Mouse (Mus musculus) stomach, postnatal 0 days (tissue): ENCODE measurements around the gene Scamp2. TPM values are rescaled to one million over a fixed set of nuclear protein-coding genes. Genes with fewer than 3 reads are reported as not detected.

ENCODE experiments used
- ATAC-seq: fragments of 200-750 bp; cut with Nextera tagmentation; 2 replicates; pipeline ENCODE4 v1.8.0; 2017; ENCODE audit not compliant: low FRiP score, low TSS enrichment
- DNase-seq: peaks from one replicate; pipeline ENCODE4 v3.0.0-alpha.2; 2016; ENCODE audit warnings: low spot score
- H3K27ac ChIP-seq: fragments of 300-500 bp; sonication (generic); replicated peaks from 2 replicates; pipeline ENCODE4 v1.5.1; 2014; ENCODE audit warnings: mild to moderate bottlenecking, control low read depth
- H3K27me3 ChIP-seq: fragments of 300-500 bp; sonication (generic); 2 replicates; pipeline ENCODE4 v1.6.1; 2014; ENCODE audit warnings: low read length; ENCODE audit not compliant: control insufficient read depth, insufficient read depth
- H3K36me3 ChIP-seq: fragments of 300-500 bp; sonication (generic); 2 replicates; pipeline ENCODE4 v1.6.1; 2014; ENCODE audit warnings: low read length, mixed read lengths; ENCODE audit not compliant: control insufficient read depth, insufficient read depth
- H3K4me1 ChIP-seq: fragments of 300-500 bp; sonication (generic); replicated peaks from 2 replicates; pipeline ENCODE4 v1.6.1; 2014; ENCODE audit warnings: antibody characterized with exemption; ENCODE audit not compliant: control insufficient read depth, insufficient read depth
- H3K4me2 ChIP-seq: fragments of 300-500 bp; sonication (generic); replicated peaks from 2 replicates; pipeline ENCODE4 v1.6.1; 2014; ENCODE audit warnings: low read depth, mild to moderate bottlenecking, control low read depth, moderate library complexity
- H3K4me3 ChIP-seq: fragments of 300-500 bp; sonication (generic); 2 replicates; pipeline ENCODE4 v1.5.1; 2014; ENCODE audit warnings: low read depth, low read length, control low read depth
- H3K9ac ChIP-seq: fragments of 300-500 bp; sonication (generic); 2 replicates; pipeline ENCODE4 v1.6.1; 2014; ENCODE audit warnings: mild to moderate bottlenecking, low read length, control low read depth, mixed read lengths
- H3K9me3 ChIP-seq: fragments of 300-500 bp; sonication (generic); 2 replicates; pipeline ENCODE4 v1.6.1; 2016; ENCODE audit warnings: low read length; ENCODE audit not compliant: control insufficient read depth
- CTCF ChIP-seq: IDR thresholded peaks from 2 replicates; pipeline ENCODE4 v1.5.1; 2016; ENCODE audit warnings: antibody characterized with exemption, low read depth, mild to moderate bottlenecking, moderate library complexity
- EP300 ChIP-seq: optimal IDR thresholded peaks from 2 replicates; pipeline ENCODE3; 2016; ENCODE audit warnings: antibody characterized with exemption
- WGBS: fragments of 180-500 bp; shearing (Covaris S2); extraction: QIAGEN DNeasy Blood & Tissue Kit; methylation state at CpG from one replicate; pipeline ENCODE4 v1.1.7; 2014; 5-methylcytosine and 5-hydroxymethylcytosine counted together
- polyA plus RNA-seq: library from polyadenylated mRNA; unstranded; fragments of >200 nt; fragmentation: Nextera tagmentation; extraction: Ambion mirVana; gene quantifications from 2 replicates; pipeline ENCODE4 v1.2.1, GENCODE M21; 2015

Scamp2 gene
- polyA plus RNA-seq, 1 experiment from 2014 or later = 102 TPM

DNA sequence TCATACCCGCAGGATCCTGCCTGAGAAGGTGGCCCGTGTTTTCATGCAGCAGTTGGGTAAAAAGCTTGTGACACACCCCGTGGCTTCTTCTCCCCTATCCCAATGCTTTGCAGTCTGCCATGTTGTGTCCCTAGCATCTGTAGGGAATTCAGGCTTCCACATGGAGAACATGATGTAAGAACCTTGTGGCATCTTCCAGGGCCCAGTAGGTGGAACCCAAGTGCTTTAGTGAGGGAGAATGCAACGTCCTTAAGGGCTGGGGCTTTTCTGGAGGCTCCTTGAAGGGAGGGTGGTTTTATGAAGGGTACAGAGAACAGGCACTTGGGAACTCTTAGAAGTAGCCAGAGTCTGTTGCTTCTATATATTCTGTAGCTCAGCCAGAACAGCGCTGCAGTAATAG is 30.0 kb downstream of the Scamp2 start:
- H3K4me3 ChIP-seq = no peak overlapping the region
- no peak overlapping the region for H3K9ac ChIP-seq
- H3K36me3 ChIP-seq = peaks cover 23% of the 10 kb centered on the region; the same call in 1 of the 2 replicates
- H3K4me2 ChIP-seq = no peak overlapping the region
- ATAC-seq (no peak), DNase-seq (no peak)
- no peak overlapping the region for H3K27ac ChIP-seq
- no peaks in the 10 kb centered on the region for H3K9me3 ChIP-seq
- 0 out of 2 replicates have a peak, but pooled peaks cover 2% of the 10 kb centered on the region for H3K4me1 ChIP-seq
- H3K27me3 ChIP-seq = no peaks in the 10 kb centered on the region
- 40% methylated on average over 5 of the region's 5 CpGs for WGBS
- no peak for TF ChIP-seq EP300
- peak; percentile 65 for TF ChIP-seq CTCF

DNA sequence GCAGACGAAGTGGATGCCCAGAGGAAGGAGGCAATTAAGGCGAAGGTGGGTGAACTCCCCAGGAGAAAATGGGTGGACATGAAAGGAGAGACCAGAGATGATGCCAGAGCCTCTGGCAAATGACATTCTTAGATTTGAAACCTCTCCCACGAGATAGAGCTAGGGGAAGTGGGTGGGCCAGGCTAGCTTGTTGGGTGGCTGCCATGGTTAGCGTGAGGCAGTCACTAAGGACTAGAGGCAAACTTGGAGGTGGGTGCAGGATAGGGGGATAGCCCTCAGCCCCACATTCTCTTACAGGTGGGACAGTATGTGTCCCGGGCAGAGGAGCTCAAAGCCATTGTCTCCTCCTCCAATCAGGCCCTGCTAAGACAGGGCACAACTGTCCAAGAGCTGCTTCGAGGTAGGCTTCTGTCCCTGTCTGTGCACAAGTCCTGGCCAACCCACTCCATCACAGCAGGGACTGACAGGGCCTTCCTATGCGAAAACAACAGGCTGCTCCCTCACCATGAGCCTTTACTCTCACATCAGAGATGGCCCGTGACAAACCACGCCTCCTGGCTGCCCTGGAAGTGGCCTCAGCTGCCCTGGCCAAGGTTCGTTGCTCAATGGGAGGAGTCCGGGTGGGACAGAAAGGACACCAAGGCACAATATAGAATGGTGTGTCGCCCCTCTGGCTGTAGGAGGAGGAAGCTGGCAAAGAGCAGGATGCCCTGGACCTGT is 32.9 kb downstream of the Scamp2 start:
- no peak overlapping the region for H3K4me2 ChIP-seq
- no peak for DNase-seq
- 0 out of 2 replicates have a peak, but pooled peaks cover 2% of the 10 kb centered on the region for H3K4me1 ChIP-seq
- no peak for ATAC-seq
- no peak for TF ChIP-seq EP300
- no peak for TF ChIP-seq CTCF
- H3K27me3 ChIP-seq = no peaks in the 10 kb centered on the region
- H3K36me3 ChIP-seq = peaks cover 13% of the 10 kb centered on the region; the same call in 1 of the 2 replicates
- 58% methylated on average over 12 of the region's 12 CpGs for WGBS
- no peak overlapping the region for H3K9ac ChIP-seq
- no peak overlapping the region for H3K27ac ChIP-seq
- no peaks in the 10 kb centered on the region for H3K9me3 ChIP-seq
- H3K4me3 ChIP-seq = no peak overlapping the region

DNA sequence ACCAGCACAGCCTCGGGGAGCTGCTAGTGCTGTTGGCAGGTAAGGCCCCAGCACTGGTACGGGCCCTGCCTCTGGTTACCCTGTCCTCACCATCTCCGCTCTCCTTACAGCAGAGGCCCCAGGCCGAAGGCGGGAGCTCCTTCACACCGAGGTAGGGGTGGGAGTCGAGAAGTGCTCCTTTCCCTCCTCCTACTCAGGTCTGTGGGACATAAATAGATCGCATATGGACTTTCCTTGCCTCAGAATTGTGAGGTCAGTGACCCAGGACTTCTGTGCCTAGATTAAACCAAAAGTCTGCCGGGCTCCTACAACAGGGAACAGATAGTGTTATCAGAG is 33.4 kb downstream of the Scamp2 start:
- no peak for DNase-seq
- Histone ChIP-seq H3K9me3 (no peaks in the 10 kb centered on the region), H3K4me1 (no peaks in the 10 kb centered on the region), H3K27ac (no peak overlapping the region), H3K36me3 (peaks cover 13% of the 10 kb centered on the region; the same call in 1 of the 2 replicates), H3K9ac (no peak overlapping the region), H3K27me3 (no peaks in the 10 kb centered on the region), H3K4me2 (no peak overlapping the region), H3K4me3 (no peak overlapping the region)
- TF ChIP-seq CTCF (no peak), EP300 (no peak)
- 79% methylated on average over 9 of the region's 9 CpGs for WGBS
- no peak for ATAC-seq

DNA sequence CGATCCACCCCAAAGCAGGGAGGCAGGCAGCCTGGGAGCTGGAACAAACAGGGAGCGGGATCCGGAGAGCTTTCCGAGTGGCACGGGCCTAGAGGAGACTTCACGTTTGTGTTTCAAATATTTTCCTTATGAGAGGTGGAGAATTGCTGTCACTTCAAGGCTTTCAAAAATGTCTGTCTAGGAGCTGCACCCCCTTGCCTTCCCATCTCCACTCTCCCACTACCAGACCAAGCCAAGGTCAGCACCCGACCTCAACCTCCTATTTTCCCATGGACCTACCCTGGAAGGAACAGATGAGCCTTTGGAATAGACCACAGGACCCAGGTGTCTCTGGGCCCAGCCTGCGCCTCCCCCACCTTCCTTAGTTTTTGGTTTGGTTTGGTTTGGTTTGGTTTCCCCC is 36.5 kb downstream of the Scamp2 start:
- DNase-seq (no peak), ATAC-seq (no peak)
- no peaks in the 10 kb centered on the region for H3K27me3 ChIP-seq
- no peaks in the 10 kb centered on the region for H3K4me1 ChIP-seq
- H3K4me2 ChIP-seq = no peak overlapping the region
- H3K9me3 ChIP-seq = no peaks in the 10 kb centered on the region
- peaks cover 13% of the 10 kb centered on the region; the same call in 1 of the 2 replicates for H3K36me3 ChIP-seq
- no peak overlapping the region for H3K9ac ChIP-seq
- TF ChIP-seq EP300 (no peak), CTCF (no peak)
- 87% methylated on average over 8 of the region's 8 CpGs for WGBS
- no peak overlapping the region for H3K27ac ChIP-seq
- no peak overlapping the region for H3K4me3 ChIP-seq

DNA sequence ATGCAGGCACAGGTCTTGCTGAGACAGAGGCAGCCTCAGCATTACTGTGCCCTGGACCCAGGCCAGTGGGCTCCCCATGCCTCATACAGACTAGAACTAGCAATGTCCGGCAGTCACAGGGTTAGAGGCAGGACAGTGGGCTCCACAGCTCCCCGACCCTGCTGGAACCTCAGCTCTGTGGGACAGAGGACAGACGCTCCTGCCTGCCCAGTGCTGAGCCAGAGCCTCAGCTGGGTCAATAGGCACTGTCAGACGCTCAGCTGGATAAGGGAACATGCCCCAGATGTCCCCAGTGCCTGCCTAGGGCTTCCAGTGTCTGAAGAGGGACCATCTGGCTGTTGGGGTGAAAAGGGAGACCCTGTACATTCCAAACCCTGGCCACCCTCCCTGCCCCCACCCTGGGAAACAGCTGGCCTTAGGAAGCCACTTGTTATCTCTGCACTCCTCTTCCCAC is 37.2 kb downstream of the Scamp2 start:
- H3K27me3 ChIP-seq = no peaks in the 10 kb centered on the region
- no peak overlapping the region for H3K4me2 ChIP-seq
- H3K9ac ChIP-seq = no peak overlapping the region
- no peaks in the 10 kb centered on the region for H3K9me3 ChIP-seq
- no peak for DNase-seq
- TF ChIP-seq CTCF (no peak), EP300 (no peak)
- no peaks in the 10 kb centered on the region for H3K4me1 ChIP-seq
- WGBS = 27% methylated on average over 4 of the region's 4 CpGs
- H3K27ac ChIP-seq = peak overlapping the region; percentile 24; the same call in 1 of the 2 replicates
- H3K4me3 ChIP-seq = no peak overlapping the region
- peaks cover 9% of the 10 kb centered on the region; the same call in 1 of the 2 replicates for H3K36me3 ChIP-seq
- 0 out of 2 replicates have a peak, but pooled peaks have one; percentile 28 for ATAC-seq

DNA sequence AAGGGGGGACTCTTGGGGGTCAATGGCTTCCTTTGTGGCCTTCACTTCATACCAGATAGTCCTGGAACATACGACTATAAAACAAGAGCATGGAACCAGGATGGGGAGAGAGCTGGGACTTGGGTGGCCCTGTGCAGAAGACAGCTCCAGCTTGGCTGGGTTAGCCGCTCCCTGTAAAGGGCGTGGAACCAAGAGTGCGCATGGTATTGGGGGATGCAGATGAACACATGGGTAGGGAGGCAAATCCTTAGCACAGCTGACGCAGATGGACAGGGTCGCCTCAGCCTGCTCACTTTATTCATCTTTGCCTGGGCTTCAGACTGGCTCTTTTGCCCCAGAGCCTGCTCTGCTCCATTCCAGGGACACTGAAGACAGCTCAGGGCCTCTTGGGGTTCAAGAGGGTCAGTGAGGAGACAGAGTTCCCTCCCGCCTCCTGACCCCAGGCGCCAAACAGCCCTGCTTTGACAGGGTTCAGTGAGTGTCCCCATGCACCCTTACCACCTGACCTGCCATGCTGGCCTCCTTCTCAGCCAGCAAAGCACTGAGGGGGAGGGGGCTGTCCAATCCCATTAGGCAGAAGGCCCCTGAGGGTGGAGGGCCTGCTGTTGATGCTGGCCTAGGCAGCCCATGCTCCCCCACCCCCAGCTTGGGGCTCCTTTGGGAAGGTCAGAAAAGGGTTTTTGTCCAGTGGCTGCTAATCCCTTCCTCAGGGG is 38.3 kb downstream of the Scamp2 start:
- DNase-seq = no peak
- H3K9me3 ChIP-seq = no peaks in the 10 kb centered on the region
- H3K27me3 ChIP-seq = no peaks in the 10 kb centered on the region
- H3K36me3 ChIP-seq = peaks cover 6% of the 10 kb centered on the region; the same call in 1 of the 2 replicates
- ATAC-seq = no peak
- TF ChIP-seq EP300 = no peak
- TF ChIP-seq CTCF = no peak
- no peak overlapping the region for H3K9ac ChIP-seq
- H3K4me3 ChIP-seq = no peak overlapping the region
- WGBS = 61% methylated on average over 8 of the region's 8 CpGs
- no peak overlapping the region for H3K27ac ChIP-seq
- no peaks in the 10 kb centered on the region for H3K4me1 ChIP-seq
- H3K4me2 ChIP-seq = no peak overlapping the region
